Mouse (Mus musculus) heart, adult 11 months (tissue): ENCODE data around the gene Lad1.
A peak's percentile ranks its signal among the peaks of the same experiment; 100 is the strongest.

Source experiments
- DNase-seq: peaks from one replicate; pipeline ENCODE4 v3.0.0; 2022

Lad1 gene

GRCm38 (mm10) chr1:135847139-135847562, 28.8 kb downstream of the Lad1 start:
- no peak for DNase-seq

DNA sequence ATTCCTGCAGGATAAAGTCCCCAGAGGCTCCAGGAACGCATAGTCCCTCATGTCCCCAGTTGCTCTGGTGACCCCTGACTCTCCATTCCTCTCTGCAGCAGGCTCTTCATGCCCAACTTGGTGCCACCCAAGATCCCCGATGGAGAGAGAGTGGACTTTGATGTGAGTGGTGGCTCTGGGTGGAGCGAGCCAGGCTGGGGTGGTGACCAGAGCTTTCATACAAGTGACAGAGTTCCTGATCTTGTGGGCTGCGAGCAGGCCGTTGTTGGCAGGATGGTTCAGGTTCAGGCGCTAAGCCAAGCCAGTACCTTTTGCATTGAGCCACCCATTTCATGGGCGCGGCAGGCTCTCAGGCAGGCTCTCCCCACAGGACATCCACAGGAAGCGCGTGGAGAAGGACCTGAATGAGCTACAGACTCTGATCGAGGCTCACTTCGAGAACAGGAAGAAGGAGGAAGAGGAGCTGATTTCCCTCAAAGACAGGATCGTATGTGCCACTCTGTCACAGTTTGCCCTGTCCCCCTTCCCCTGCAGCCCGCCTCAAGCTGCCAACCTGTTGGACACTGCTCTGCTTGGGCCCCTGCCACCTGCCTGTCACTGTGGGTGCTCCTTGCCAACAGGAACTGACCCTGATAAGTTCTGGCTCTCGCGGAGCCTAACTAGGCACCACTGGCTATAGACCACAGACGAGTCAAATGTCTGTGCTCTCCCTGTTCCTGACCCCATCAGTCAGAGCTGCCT, 29.4 kb downstream of the Lad1 start:
- DNase-seq = peak; percentile 97

- DNase-seq = peak; percentile 94
Measured at GRCm38 (mm10) chr1:135850722-135851512, 32.5 kb downstream of the Lad1 start.

- DNase-seq = no peak
Measured at GRCm38 (mm10) chr1:135852044-135852756, 33.8 kb downstream of the Lad1 start.

- no peak for DNase-seq
Measured at GRCm38 (mm10) chr1:135853200-135853599, 34.8 kb downstream of the Lad1 start.

GRCm38 (mm10) chr1:135854591-135855343, 36.4 kb downstream of the Lad1 start:
- DNase-seq = peak; percentile 83

DNA sequence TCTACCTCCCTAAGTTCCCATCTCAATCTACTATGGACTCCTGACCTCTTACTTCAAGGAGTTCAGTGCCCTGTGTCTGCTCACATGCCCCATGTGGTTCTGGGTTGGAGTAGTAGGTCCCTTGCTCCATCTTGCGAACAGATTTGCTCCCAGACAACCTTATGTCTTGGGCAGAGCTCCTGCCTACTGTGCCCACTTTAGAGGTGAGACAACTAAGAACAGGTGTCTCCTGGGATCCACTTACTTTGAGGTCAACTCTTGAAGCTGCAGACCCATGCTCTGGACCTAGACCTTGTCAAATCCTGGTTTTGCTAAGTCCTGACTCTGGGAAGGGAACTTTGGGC, 36.9 kb downstream of the Lad1 start:
- DNase-seq = peak; percentile 89

DNA sequence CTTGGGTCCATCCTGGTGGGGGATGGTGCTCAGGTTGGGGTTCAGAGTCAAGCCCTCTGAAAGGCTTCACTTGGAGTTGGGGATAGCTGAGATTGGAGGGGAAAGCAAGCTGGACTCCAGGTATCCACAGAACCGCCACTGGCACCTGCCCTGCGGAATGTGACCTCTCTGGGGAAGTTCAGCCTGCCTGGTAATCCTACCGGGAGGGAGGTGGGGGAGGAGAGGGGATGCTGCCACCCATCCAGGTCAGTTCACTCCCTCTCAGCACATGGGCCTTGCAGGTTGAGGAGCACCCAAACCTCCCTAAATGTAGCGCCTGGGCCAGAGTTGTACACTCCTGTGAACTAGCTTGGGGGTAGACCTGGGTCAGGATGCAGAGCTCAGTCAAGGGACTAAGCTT, 37.7 kb downstream of the Lad1 start:
- peak; percentile 93 for DNase-seq

DNA sequence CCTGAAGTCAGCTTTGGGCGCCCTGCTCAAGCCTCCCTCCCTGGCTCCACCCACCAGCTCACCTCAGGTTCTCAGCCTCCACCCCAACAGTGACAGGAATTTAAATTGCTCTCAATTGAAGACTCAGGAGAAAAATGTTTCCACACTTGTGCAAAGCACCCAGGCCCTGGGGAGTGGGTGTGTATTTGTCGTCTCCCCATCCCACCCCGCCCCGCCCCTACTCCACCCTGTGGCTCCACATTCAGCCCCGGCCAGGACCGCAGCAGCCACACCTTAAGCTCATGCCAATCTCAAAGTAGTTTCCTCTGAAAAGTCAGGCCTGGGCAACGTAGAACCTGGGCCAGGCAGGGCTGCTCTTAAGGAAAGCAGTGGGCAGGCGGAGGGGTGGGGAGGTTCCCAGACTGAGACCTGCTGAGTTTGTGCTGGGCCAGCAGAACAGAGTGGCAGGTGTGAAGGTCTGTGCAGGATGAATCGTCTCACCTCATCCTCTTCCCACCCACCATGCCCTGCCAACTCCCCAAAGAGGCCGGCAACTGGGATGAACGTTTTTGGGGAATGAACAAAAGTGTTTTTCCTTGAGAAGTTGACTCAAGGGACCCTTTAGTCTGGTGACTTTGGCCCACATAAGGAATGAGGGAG, 38.9 kb downstream of the Lad1 start:
- peak; percentile 92 for DNase-seq

DNA sequence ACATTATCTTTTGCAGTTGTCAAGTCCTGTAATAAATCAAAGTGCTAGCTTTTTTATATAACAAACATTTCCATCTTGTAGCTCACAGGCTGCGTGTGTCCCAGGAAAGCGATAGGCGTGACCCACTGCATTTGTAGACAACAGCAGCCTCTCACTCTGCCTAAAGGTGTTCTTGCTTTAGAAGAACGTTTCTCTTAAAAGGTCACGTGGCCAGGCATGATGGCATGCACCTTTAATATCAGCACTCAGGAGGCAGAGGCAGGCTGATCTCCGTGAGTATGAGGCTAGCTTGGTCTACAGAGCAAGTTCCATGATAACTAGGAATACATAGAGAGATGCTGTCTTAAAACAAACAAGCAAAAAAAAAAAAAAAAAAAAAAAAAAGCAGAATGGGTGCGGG, 40.1 kb downstream of the Lad1 start:
- peak; percentile 78 for DNase-seq

DNA sequence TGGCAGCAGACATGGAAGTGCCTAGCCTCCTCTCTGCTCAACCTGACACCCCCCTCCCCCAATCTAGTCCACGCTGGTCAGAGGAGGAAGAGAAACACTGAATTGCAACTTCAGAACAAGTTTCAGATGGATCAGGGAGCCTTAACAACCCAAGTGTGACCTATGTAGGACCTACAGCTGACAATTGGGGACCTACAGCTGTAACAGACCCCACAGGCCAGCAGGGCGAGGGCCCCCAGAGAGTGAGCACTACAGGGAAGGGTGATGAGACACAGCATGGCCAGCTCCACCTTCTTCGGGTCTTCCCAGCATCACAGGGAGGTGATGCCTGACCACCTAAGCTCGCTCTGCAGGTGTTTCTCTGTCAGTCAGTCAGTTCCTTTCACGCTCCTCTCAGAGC, 42.7 kb downstream of the Lad1 start:
- peak; percentile 90 for DNase-seq

DNA sequence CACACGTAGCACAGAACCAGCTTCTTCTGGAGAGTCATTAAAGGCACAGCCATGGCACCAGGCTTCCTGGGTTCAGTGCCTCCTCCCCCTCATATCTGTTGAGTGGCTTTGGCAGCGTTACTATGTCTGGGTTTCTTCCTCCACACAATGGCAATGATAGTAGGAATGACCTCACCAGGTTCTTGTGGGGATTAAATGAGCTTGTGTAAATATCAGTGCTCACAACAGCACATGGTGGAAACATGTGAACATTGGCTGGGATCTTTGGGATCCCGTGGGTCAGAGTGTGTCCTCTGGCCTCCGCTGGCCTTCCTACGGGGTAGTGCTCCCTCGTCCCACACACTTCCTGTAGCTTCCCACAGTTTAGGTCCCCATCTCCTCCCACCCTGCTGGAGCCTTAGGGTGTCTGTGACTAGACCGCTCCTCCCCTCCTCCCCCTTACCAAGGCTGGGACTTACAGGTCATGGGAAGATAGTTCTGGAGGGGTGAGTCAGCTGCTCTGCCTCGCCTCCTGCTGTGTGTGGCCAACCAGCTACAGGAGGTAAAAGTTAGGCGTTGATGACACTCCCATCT, 43.7 kb downstream of the Lad1 start:
- DNase-seq = peak; percentile 98

DNA sequence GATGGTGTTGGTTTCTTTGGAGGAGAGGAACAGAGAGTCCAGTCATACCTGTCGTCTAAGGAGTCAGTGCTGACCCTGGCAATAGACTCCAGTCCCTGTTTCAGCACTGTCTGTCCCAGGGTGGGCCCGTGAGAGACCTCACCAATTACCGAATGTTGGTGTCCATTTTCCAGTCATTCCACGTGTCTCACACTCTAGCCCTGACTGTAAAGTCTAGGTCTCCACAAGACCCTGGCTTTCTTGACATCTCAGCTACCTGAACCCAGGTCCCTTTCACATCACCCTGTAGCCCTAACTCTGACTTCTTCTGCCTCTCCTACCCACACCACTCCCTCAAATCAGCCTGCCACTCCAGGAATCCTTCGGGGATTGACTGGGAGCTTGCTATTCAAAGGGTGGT, 44.2 kb downstream of the Lad1 start:
- DNase-seq = peak; percentile 91

- DNase-seq = peak; percentile 93
Measured at GRCm38 (mm10) chr1:135863786-135864335, 45.5 kb downstream of the Lad1 start.

GRCm38 (mm10) chr1:135864830-135865229, 46.4 kb downstream of the Lad1 start:
- peak; percentile 84 for DNase-seq

DNA sequence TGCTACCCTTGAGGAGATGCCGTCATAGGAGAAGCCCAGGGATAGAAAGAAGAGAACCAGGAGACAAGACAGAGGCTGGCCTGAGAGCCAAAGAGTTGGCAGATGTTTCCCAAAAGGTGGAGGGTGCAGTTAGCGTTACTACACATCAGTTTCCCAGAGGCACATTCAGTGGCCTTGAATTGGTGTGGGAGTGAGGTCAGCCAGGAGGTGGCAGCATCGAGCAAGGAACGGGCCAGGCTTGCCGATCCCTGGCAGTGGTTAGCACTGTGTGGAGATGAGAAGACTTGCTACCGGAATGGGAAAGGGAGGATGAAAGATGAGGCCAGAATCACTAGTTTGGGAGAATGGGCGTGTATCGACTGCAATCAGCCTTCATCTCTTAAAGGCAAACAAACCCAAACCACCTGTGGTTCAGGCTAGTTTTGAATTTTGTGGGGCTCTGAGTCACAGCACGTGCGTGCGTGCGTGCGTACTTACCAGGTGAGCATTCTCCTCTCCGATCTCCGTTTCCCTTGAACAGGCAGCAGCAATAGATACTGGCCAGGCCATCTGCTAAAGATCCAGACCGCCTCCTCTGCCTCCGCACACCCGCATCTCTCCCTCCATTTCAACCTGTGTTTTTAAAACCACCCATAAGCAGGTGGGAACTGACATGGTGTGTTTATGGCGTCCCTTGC, 47.3 kb downstream of the Lad1 start:
- peak; percentile 93 for DNase-seq

DNA sequence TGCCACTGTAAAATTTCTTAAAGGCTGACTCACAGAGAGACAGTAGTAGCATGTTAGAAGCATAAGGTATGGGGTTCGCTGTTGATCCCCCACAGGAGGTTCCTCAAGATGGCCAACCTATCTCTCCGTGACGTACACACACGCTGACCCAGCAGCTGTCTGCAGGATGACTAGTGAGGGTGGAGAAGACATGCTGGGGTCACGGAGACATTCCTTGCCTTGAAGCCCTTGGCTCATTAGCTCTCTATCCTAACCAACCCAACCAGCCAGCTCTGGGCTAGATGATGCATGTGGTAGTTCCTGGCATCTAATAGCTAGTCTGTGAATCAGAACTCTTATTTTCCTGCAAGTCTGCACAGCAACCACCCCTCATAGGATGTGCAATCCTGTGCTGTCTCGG, 50.2 kb downstream of the Lad1 start:
- peak; percentile 81 for DNase-seq

GRCm38 (mm10) chr1:135872991-135873390, 54.6 kb downstream of the Lad1 start:
- no peak for DNase-seq

DNA sequence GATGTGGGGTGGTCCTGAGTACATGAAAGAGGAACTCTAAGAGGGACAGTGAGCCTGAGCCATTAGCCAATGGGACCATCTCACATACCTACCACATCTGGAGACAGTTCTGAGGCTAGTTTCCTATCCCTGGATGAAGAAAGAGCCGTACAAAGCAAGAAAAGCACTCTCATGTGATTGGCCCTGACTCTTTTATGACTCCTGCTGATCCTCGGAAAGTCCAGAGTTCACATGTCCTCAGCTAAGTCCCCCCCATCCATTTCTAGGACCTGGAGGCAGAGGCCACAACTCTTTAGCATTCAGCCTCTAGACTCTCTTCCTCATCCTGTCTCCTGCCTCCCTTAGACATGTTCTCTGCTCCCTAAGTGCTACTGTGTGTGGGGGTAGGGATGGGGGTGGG, 58.9 kb downstream of the Lad1 start:
- DNase-seq = no peak

DNA sequence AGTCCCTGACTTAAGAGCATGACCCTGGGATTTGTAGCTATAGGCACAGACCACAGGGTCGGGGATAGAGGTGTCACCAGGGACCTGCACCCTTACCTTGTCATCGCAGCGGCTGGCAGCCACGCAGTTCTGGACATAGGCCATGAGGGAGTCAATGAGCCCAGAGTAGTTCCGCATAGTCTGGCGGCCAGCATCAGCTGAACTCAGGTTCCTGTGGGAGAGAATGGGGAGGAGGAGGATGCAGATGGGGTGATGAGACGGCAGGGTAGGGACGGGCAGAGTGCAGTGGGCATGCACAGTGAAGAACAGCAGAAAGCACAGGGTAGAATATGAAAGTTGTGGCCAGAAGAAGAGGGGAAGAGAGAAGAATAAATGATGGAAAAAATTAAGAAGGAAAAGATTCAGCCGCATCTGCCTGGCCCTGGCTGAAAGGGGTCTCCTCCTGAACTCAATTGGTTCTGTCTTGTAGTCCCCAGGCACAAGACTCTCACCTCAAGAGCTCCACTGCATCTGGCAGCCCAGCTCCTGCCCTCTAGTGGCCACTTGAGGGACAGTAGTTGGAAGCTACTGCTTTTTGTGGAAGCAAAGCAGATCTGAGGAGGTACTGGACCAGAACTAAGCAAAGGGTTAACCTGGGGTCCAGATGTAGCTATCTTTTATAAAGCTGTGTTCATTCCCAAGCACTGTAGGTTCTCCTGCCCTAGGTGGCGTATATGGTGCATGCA, 64.1 kb downstream of the Lad1 start:
- peak; percentile 86 for DNase-seq
